Mouse (Mus musculus): Measurements from ENCODE around the gene Mis18a.

DNA sequence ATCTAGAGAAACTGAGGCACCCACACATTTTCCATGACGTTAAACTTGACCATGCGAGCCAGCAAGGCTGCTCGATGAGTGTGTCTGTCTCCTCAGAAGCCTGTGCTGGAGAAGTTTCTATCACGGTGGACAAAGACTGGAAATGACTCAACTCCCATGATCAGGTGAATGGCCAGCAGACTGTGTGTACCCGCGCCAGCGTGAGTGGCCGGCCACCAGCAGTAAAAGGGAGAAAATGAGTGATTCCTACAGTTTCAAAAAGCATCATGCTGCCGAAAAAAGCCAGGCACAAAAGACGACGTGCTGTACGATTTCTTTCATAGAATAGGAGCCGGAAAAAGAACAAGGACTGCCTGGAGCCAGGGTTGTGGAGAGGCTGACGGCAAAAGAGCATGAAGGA is 27.8 kb downstream of the Mis18a start:
- no peak for TF ChIP-seq CTCF (IDR thresholded peaks at IDR 0.05; ENCODE audit: insufficient read depth, low read length)
- no peak for TF ChIP-seq POLR2A (IDR thresholded peaks at IDR 0.05; ENCODE audit: borderline replicate concordance, extremely low read depth, low read depth, low read length)
